Mouse (Mus musculus): Measurements from ENCODE around the gene Kpna3. TPM values are rescaled to one million over a fixed set of nuclear protein-coding genes. Genes with fewer than 3 reads are reported as not detected.
A peak's percentile ranks its signal among the peaks of the same experiment; 100 is the strongest.

The Kpna3 gene
- polyA plus RNA-seq, 1 experiment from 2014 or later = 89.8 TPM

DNA sequence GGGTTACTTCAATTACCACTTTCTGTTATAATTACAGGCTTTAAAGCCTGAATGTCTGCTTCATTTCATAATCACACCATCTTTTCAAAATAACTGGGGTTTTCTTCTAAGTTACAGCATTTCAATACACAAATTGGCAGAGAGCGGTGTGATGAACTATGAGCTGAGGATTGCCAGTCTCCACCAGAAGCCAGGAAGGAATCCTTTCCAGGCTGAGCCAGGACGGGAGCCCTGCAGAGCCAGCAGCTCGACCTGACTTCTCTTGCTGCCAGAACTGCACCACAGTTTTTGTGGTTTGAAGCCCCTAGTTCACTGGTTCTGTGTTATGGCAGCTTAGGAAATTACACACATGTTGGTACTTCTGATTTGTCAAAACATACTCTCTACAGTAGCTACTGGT, 75.0 kb downstream of the Kpna3 start:
- no peak for DNase-seq (ENCODE audit: extremely low spot score, low spot score)
- Histone ChIP-seq H3K4me3 (no peak overlapping the region), H3K27me3 (ENCODE audit: poor library complexity, severe bottlenecking) (no peaks in the 10 kb centered on the region), H3K27ac (no peak overlapping the region), H3K9me3 (no peaks in the 10 kb centered on the region), H3K4me1 (peaks cover 14% of the 10 kb centered on the region), H3K36me3 (replicated peaks) (peaks cover 38% of the 10 kb centered on the region)
- WGBS = 88% methylated on average over 3 of the region's 3 CpGs

GRCm38 (mm10) chr14:61363734-61364133, 75.9 kb downstream of the Kpna3 start:
- no peaks in the 10 kb centered on the region for H3K9me3 ChIP-seq
- H3K36me3 ChIP-seq (replicated peaks) = peaks cover 31% of the 10 kb centered on the region
- H3K4me1 ChIP-seq = peaks cover 20% of the 10 kb centered on the region
- DNase-seq (ENCODE audit: extremely low spot score, low spot score) = no peak
- H3K27me3 ChIP-seq (ENCODE audit: poor library complexity, severe bottlenecking) = no peaks in the 10 kb centered on the region
- no peak overlapping the region for H3K4me3 ChIP-seq
- H3K27ac ChIP-seq = no peak overlapping the region
- WGBS = 92% methylated on average over 2 of the region's 2 CpGs

DNA sequence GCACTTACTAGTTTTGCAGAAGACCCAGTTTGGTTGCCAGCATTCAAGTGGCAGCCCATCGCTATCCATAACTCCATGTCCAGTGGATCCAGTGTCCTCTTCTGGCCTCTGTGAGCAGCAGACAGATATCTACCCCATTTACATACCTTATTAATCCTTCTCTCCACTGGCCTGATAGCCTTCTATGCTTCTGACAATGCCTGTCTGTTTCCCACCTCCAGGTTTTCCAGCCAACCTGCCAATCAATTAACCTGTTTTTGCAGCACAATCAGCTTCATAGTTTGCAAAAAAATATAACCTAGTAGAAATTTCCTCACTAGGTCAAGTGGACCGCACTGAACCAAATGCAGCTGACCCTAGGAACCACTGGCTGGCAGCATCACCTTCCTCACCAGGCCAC, 77.4 kb downstream of the Kpna3 start:
- H3K9me3 ChIP-seq = no peaks in the 10 kb centered on the region
- peaks cover 24% of the 10 kb centered on the region for H3K36me3 ChIP-seq (replicated peaks)
- no peak overlapping the region for H3K4me3 ChIP-seq
- H3K27me3 ChIP-seq (ENCODE audit: poor library complexity, severe bottlenecking) = no peaks in the 10 kb centered on the region
- no peak overlapping the region for H3K27ac ChIP-seq
- peaks cover 20% of the 10 kb centered on the region for H3K4me1 ChIP-seq
- no peak for DNase-seq (ENCODE audit: extremely low spot score, low spot score)
- WGBS = 94% methylated on average over 2 of the region's 2 CpGs

DNA sequence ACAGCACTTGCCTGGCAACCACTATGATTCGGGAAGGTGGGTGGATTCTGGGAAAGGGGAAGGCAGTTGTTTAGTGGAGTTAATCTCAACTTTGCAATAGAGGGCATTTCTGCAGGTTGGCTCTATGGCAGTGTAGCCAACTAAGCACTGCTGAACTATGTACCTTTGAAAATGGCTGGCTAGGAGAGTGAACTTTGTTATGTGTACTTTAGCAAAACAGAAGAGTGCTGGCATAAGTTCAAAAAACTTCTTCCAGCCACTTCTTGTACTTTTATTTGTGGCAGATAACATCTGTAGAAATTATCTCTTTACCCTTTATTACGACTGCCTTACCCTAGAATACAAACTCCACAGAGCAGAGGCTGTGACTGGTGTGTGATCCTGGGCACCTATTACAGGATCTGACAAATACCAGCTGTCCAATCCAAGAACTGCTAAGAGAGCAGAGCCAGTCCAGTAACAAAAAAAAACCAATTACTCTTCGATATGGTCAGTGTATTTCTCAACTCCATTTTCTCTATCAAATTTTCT, 78.6 kb downstream of the Kpna3 start:
- Histone ChIP-seq H3K36me3 (replicated peaks) (peaks cover 11% of the 10 kb centered on the region; the same call in 1 of the 2 replicates), H3K4me3 (peak overlapping the region; percentile 86), H3K27ac (no peak overlapping the region), H3K4me1 (peaks cover 20% of the 10 kb centered on the region), H3K27me3 (ENCODE audit: poor library complexity, severe bottlenecking) (no peaks in the 10 kb centered on the region), H3K9me3 (no peaks in the 10 kb centered on the region)
- DNase-seq (ENCODE audit: extremely low spot score, low spot score) = no peak
- 73% methylated on average over 3 of the region's 3 CpGs for WGBS

DNA sequence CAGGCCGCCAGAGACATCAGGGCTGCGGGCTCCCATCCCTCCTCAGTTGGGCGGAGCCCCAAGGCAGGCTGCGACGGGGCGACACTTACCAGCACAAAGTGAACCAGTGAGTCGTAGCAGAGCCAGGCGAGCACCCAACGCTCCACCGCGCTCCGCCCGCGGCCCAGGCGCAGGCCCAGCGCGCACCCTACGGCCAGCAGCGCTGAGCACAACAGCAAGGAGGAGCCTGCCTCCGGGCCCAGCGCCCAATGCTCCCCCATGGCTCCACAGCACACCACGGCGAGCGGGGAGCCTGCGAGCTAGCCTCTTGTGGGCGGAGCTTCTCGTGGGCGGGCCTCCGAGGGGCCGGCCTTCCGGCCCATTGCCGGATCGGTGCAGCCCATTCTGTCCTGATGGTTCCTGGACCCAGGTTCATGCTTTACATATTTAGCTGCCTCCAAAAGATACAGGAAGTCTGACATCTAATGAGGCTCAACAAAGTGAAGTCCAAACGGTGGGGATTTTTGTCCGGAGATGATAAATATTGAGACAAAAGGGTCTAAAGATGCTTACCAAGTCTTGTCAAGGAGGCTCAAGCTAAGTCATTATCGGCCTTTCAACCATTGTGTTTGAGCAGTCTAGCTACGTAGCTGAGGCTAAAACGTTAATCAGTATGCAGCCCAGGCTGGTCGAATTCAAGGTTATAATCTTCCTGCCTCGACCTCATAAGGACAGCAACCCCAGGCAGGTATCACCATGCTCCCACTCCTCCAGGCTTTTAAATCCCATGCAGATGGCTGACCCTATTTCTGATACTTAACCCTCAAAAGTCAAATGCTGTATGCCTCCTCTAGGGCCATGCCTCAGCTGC, 79.3 kb downstream of the Kpna3 start, which contains the start of gene Ebpl:
TSS of gene Ebpl (minus strand) at position 309 of the 850 bp plus-strand sequence.
- Histone ChIP-seq H3K9me3 (no peaks in the 10 kb centered on the region), H3K4me1 (peaks cover 20% of the 10 kb centered on the region), H3K27ac (peak within 1 kb of the TSS; percentile 94), H3K36me3 (replicated peaks) (peaks cover 9% of the 10 kb centered on the region; the same call in 1 of the 2 replicates), H3K27me3 (ENCODE audit: poor library complexity, severe bottlenecking) (no peaks in the 10 kb centered on the region), H3K4me3 (peak within 1 kb of the TSS; percentile 86)
- peak; percentile 86 for DNase-seq (ENCODE audit: extremely low spot score, low spot score)
- WGBS = under 1% methylated on average over 40 of the region's 40 CpGs

- H3K27me3 ChIP-seq (ENCODE audit: poor library complexity, severe bottlenecking) = no peaks in the 10 kb centered on the region
- H3K27ac ChIP-seq = no peak overlapping the region
- H3K9me3 ChIP-seq = peaks cover 3% of the 10 kb centered on the region; the same call in 1 of the 2 replicates
- H3K36me3 ChIP-seq (replicated peaks) = peaks cover 4% of the 10 kb centered on the region; the same call in 1 of the 2 replicates
- DNase-seq (ENCODE audit: extremely low spot score, low spot score) = no peak
- no peak overlapping the region for H3K4me3 ChIP-seq
- WGBS = 87% methylated on average over 10 of the region's 10 CpGs
- peaks cover 10% of the 10 kb centered on the region for H3K4me1 ChIP-seq
Measured at GRCm38 (mm10) chr14:61354251-61355235, 85.1 kb downstream of the Kpna3 start.

- Histone ChIP-seq H3K27me3 (ENCODE audit: poor library complexity, severe bottlenecking) (no peaks in the 10 kb centered on the region), H3K9me3 (peaks cover 3% of the 10 kb centered on the region; the same call in 1 of the 2 replicates), H3K36me3 (replicated peaks) (peaks cover 4% of the 10 kb centered on the region; the same call in 1 of the 2 replicates), H3K4me3 (no peak overlapping the region), H3K4me1 (peaks cover 5% of the 10 kb centered on the region; the same call in 1 of the 2 replicates), H3K27ac (no peak overlapping the region)
- DNase-seq (ENCODE audit: extremely low spot score, low spot score) = no peak
- 83% methylated on average over 6 of the region's 6 CpGs for WGBS
Measured at GRCm38 (mm10) chr14:61350808-61351207, 88.9 kb downstream of the Kpna3 start.

DNA sequence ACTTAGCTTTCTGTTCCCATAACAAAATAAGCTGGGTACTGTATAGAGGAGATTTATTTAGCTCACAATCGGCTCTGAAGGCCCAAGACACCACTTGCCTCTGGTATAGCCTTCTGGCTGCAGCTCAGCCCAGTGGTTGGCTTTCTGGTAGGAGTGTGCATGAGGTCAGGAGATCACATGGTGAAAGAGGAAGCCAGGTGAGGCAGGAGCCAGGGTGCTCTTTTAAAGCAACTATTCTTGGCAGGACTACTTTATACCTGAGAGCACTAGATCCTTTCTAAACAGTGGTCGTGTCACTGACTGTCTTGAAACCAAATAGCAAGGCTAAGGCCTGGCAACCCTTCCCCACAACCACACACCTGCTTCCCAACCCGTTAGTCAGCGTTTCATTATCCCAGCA, 89.8 kb downstream of the Kpna3 start:
- Histone ChIP-seq H3K27ac (no peak overlapping the region), H3K36me3 (replicated peaks) (peaks cover 4% of the 10 kb centered on the region; the same call in 1 of the 2 replicates), H3K4me3 (no peak overlapping the region), H3K9me3 (peaks cover 3% of the 10 kb centered on the region; the same call in 1 of the 2 replicates), H3K27me3 (ENCODE audit: poor library complexity, severe bottlenecking) (no peaks in the 10 kb centered on the region), H3K4me1 (peaks cover 5% of the 10 kb centered on the region; the same call in 1 of the 2 replicates)
- no peak for DNase-seq (ENCODE audit: extremely low spot score, low spot score)
- WGBS = 83% methylated on average over 4 of the region's 4 CpGs

GRCm38 (mm10) chr14:61346827-61347698, 92.6 kb downstream of the Kpna3 start:
- Histone ChIP-seq H3K36me3 (replicated peaks) (no peaks in the 10 kb centered on the region), H3K4me3 (no peak overlapping the region), H3K9me3 (no peaks in the 10 kb centered on the region), H3K27ac (no peak overlapping the region), H3K4me1 (no peaks in the 10 kb centered on the region), H3K27me3 (ENCODE audit: poor library complexity, severe bottlenecking) (no peaks in the 10 kb centered on the region)
- no peak for DNase-seq (ENCODE audit: extremely low spot score, low spot score)
- WGBS = 81% methylated on average over 10 of the region's 10 CpGs

- Histone ChIP-seq H3K4me3 (no peak overlapping the region), H3K4me1 (no peaks in the 10 kb centered on the region), H3K27ac (no peak overlapping the region), H3K27me3 (ENCODE audit: poor library complexity, severe bottlenecking) (no peaks in the 10 kb centered on the region), H3K9me3 (no peaks in the 10 kb centered on the region), H3K36me3 (replicated peaks) (no peaks in the 10 kb centered on the region)
- DNase-seq (ENCODE audit: extremely low spot score, low spot score) = no peak
- 76% methylated on average over 5 of the region's 5 CpGs for WGBS
Measured at GRCm38 (mm10) chr14:61344590-61344989, 95.1 kb downstream of the Kpna3 start.

GRCm38 (mm10) chr14:61339381-61339780, 100.3 kb downstream of the Kpna3 start:
- no peaks in the 10 kb centered on the region for H3K27me3 ChIP-seq (ENCODE audit: poor library complexity, severe bottlenecking)
- H3K4me1 ChIP-seq = no peaks in the 10 kb centered on the region
- H3K27ac ChIP-seq = no peak overlapping the region
- 91% methylated on average over 4 of the region's 4 CpGs for WGBS
- no peaks in the 10 kb centered on the region for H3K9me3 ChIP-seq
- H3K36me3 ChIP-seq (replicated peaks) = no peaks in the 10 kb centered on the region
- no peak overlapping the region for H3K4me3 ChIP-seq
- no peak for DNase-seq (ENCODE audit: extremely low spot score, low spot score)

Measured in forebrain, embryonic 10.5 days (tissue).